Mouse (Mus musculus): Measurements from ENCODE around the gene Dmbt1.

- TF ChIP-seq CTCF (IDR thresholded peaks at IDR 0.05; ENCODE audit: low read depth) (no peak), EP300 (IDR thresholded peaks at IDR 0.05; ENCODE audit: low read depth) (no peak)
These were observed 130.4 kb downstream of the Dmbt1 start for GRCm38 (mm10) chr7:131162251-131162650.

Measured in liver, embryonic 14.5 days (tissue).